Mouse (Mus musculus) urinary bladder, adult 18-20 months (tissue): ENCODE measurements around the gene Tle6.

Source experiments
- DNase-seq, 2 experiments: peaks; one replicate each; pipeline ENCODE4 v3.0.0; 2022; ENCODE audit warnings: low spot score in 2 of 2, mixed read lengths in 2 of 2

Gene Tle6

DNA sequence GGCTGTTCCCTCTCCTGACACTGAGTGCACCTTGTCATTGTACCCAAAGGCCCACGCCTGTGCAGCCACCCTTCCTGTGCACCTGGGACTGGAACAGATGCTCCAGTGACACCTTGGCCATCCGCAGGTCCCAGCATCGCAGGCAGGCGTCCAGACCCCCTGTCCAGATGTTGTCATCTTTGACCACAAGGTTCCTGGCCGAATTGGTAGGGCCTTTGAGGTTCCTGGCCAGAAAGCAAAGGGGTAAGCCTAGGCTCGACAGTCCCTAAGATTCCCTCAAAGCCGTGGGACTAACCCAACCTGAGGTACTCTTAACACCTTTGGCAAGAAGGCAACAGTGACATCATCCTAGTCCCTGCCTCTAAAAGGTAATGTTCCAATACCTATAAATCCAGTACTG is 8.2 kb downstream of the Tle6 start:
- DNase-seq = no peak

- DNase-seq = no peak
Measured at GRCm38 (mm10) chr10:81591846-81592245, 9.0 kb downstream of the Tle6 start.

DNA sequence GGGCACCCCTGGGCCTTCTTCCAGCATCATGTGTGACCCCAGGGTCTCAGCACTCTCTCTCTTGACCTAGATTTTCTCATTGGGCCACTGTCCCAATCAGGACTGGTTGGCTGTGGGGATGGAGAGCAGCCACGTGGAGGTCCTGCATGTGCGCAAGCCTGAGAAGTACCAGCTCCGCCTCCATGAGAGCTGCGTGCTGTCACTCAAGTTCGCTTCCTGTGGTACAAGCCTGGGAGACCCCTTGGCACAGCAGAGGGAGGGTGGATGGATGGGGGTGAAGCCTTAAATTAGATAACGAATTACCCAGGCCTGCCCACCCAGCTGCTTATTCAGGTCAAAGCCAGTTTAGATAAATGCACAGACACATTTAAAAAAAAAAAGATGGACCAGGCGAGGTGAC is 12.1 kb downstream of the Tle6 start:
- DNase-seq = no peak

DNA sequence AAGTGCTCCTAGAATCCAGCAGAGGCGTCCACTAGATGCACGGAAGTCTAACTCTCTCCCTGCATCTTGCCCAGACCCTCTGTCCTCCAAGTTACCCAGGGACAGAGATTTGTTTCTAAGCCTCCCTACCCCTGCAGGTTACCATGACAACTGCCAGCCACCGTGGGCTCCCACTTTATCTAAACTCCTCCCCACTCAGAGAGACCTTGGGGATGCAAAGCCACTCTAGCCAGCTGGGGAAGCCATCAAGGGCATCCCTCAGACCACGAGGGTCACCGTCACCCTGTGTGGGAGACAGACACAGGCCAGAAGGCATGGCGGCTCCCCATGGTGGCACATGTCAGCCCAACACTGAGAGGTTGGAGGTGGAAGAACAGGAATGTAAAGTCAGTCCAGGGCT is 17.5 kb downstream of the Tle6 start:
- DNase-seq = no peak

- no peak for DNase-seq
Measured at GRCm38 (mm10) chr10:81580441-81581070, 20.3 kb downstream of the Tle6 start.

GRCm38 (mm10) chr10:81579967-81580366 is 20.9 kb downstream of the Tle6 start:
- DNase-seq = no peak

DNA sequence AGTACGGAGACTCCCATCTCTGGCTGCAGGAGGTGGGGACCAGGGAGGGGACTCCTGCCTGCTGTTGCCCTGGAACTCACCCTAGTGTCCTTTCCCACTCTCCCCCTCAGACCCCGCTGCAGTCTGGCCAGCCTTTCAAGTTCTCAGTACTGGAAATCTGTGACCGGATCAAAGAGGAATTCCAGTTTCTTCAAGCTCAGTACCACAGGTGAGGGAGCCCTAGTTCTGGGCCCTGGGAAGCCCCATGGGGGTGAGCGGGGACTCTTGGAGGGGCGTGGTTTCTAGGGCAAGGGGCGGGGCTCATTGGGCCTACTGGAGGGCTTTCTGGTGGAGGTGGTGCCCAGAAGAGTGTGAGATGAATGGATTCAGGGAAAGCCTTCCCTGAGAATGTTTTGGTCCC is 25.2 kb downstream of the Tle6 start:
- DNase-seq = no peak

- no peak for DNase-seq
Measured at GRCm38 (mm10) chr10:81575208-81575631, 25.7 kb downstream of the Tle6 start.

DNA sequence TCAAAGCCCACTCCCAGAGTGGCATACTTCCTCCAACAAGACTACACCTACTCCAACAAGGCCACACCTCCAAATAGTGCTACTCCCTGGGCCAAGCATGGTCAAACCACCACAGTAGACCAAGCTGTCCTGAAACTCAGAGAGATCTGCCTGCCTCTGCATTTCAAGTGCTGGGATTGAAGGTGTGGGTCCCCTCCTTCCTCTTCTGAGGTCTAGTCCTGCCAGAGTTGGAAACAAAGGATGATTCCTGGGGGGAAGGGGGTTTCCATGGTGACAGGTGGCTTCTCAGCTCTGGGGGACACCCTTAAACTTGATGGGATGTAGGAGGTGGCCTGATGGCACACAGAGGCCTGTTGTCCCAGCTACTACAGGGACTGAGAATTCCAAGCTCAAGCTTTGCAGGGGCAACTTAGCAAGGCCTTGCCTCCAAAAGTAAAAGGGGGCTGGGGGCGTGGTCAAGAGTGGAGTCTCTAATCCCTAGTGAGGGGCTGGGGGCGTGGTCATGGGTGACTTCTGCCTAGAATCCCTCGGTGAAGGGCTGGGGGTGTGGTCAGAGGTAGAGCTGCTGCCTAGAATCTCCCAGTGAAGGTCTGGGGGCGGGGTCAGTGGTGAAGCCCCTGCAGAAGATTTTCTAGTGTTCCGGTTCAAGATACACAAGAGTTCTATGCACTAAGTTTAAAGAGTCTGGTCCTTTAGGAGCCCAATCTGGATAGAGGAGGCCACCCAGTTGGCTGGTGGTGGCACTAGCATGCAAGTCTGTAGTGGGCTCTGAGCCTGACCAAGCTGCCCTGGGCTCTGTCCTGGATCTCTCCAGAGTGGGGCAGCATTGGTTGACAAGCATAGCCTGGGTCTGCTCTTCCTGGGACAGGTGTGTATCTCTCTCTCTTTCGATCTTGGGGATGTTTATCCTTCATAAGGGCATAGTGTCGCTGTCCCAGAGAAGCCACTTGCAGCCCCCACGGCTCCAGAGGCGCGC is 26.5 kb downstream of the Tle6 start, which contains the start of gene Tle2:
Tle2 (plus strand) TSS at position 481 of the 976 bp plus-strand sequence.
- DNase-seq = no peak

- DNase-seq = peak in 1 of 2 experiments; percentile 73
Measured at GRCm38 (mm10) chr10:81572975-81573374, 27.9 kb downstream of the Tle6 start.

GRCm38 (mm10) chr10:81572133-81572671 is 28.7 kb downstream of the Tle6 start:
- DNase-seq = no peak

DNA sequence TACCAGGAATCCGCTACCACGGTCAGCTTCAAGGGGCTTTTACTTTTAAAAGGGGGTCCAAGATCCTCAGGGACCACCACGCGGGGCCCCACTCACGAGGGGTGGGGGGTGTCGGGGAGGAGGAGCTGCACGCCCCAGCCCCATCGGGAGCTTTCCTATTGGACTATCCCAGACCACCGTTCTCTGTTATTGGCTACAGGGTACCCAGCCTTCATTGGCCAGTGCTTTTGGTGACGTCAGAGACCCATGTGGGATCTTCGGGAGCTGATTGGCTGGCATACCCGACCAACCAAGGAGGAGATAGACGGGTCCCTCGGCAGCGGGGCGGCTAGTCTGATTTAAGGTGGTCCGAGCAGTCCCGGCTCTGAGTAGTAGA is 29.4 kb downstream of the Tle6 start:
- DNase-seq = peak; percentile 90 to 98

- DNase-seq = peak; percentile 77 to 86
Measured at GRCm38 (mm10) chr10:81570831-81571500, 29.9 kb downstream of the Tle6 start.

- no peak for DNase-seq
Measured at GRCm38 (mm10) chr10:81570238-81570800, 30.6 kb downstream of the Tle6 start.

DNA sequence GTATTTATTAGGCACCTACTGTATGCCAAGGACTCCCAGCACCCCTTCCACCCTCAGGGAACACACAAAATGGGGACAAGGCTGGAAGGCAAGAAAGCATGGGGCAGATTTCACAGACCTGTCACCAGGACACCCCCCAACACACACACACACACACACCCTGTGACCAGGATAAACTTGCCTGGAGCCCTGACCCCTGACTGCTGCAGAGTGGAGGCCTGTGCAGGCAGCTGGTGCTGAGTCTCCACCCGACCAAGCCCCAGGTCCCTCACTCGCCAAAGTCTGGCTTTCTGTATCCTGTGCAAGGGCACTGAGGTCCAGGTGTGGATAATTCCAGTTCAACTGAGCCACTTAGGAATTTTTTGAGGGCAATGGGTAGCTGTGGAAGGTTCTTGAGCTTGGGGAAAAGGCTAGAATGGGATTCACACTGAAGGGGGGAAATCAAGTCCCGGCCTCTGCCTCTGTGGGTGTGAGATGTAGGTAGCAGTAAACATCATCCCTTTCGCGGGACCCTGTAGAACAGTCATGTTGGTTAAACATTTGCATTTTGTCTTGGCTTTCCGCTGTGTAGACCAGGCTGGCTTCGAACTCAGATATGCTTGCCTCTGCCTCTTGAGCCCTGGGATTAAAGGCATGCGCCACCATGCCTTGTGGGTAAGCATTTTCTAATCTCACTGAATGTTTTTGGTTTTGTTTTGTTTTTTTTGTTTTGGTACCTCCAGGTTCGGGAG is 31.2 kb downstream of the Tle6 start:
- no peak for DNase-seq

- DNase-seq = no peak
Measured at GRCm38 (mm10) chr10:81568381-81569191, 32.3 kb downstream of the Tle6 start.

- no peak for DNase-seq
Measured at GRCm38 (mm10) chr10:81565257-81566228, 35.3 kb downstream of the Tle6 start.

- DNase-seq = no peak
Measured at GRCm38 (mm10) chr10:81564734-81565133, 36.1 kb downstream of the Tle6 start.

GRCm38 (mm10) chr10:81564216-81564615 is 36.7 kb downstream of the Tle6 start:
- DNase-seq = no peak
